Mouse (Mus musculus) bone marrow macrophage, adult 2 months (primary cell): ENCODE results near the gene Rtn4rl1.

Experiments
- CTCF ChIP-seq: IDR thresholded peaks from 2 replicates; pipeline ENCODE4 v1.5.1; 2012; ENCODE audit warnings: low read depth, mild to moderate bottlenecking, low read length, moderate library complexity
- POLR2A ChIP-seq: IDR thresholded peaks from 2 replicates; pipeline ENCODE4 v1.6.1; 2012; ENCODE audit warnings: mild to moderate bottlenecking, low read depth, low read length, borderline replicate concordance

DNA sequence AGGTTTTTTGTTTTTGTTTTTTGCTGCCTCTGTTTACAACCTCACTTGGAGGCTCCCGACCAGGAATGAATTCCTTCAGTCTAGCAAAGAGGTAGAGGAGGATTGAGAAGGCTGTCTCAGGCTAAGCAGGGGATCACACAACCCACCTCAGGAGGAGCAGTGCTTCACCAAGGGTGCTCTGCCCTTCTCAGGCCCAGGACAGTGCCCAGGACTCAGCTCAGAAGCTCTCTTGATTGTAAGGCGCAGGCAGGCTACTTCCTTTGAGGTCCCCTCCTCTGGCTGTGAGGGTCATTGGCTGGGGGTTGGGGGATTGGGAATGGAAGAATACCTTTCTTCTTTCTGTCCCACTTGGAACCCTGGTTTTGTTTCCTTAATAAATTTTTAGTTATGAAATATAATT lies 29.5 kb upstream of the Rtn4rl1 start:
- TF ChIP-seq POLR2A (no peak), CTCF (no peak)
